8 mouse cellular contexts compared by ENCODE assay signal in genomic region chr1:92933611-92934010, GRCm38 (mm10). TPM values are rescaled to one million over a fixed set of nuclear protein-coding genes. Genes with fewer than 3 reads are reported as not detected.
DNase-seq lines count a peak whose midpoint lies in the region; ATAC-seq and TF ChIP-seq lines count a peak whose summit lies in the region.

No protein-coding gene starts in this region.

- H3K79me2 ChIP-seq in liver, adult 2 months (ENCODE audit: control insufficient read depth, insufficient read depth, low read length), result peaks cover 4% of the 10 kb centered on the region; the same call in 1 of the 2 replicates

- peak overlapping the region; percentile 54 for H3K4me3 ChIP-seq in liver, adult 2 months (ENCODE audit: insufficient read depth, low read depth, low read length)
- peak overlapping the region; percentile 65 for H3K4me3 ChIP-seq in embryonic facial prominence, embryonic 12.5 days
- H3K4me3 ChIP-seq in limb, embryonic 10.5 days, result peak overlapping the region; percentile 87
- H3K4me3 ChIP-seq in neural tube, embryonic 15.5 days (replicated peaks), result peak overlapping the region; percentile 67

- peaks cover 12% of the 10 kb centered on the region for H3K4me1 ChIP-seq in liver, adult 2 months (ENCODE audit: control insufficient read depth, insufficient read depth, low read length)
- H3K4me1 ChIP-seq in embryonic facial prominence, embryonic 12.5 days, result peaks cover 12% of the 10 kb centered on the region
- peaks cover 22% of the 10 kb centered on the region for H3K4me1 ChIP-seq in limb, embryonic 10.5 days
- H3K4me1 ChIP-seq in neural tube, embryonic 15.5 days, result peaks cover 33% of the 10 kb centered on the region

- H3K9ac ChIP-seq in liver, adult 2 months (ENCODE audit: low read depth, low read length), result peak overlapping the region; percentile 51
- peak overlapping the region; percentile 74 for H3K9ac ChIP-seq in embryonic facial prominence, embryonic 12.5 days
- H3K9ac ChIP-seq in neural tube, embryonic 15.5 days (replicated peaks), result peak overlapping the region; percentile 65

- H3K27me3 ChIP-seq in liver, adult 2 months (ENCODE audit: control insufficient read depth, insufficient read depth, low read length), result no peaks in the 10 kb centered on the region
- H3K27me3 ChIP-seq in embryonic facial prominence, embryonic 12.5 days, result no peaks in the 10 kb centered on the region
- peaks cover 7% of the 10 kb centered on the region; the same call in 1 of the 2 replicates for H3K27me3 ChIP-seq in limb, embryonic 10.5 days (ENCODE audit: low read depth, poor library complexity, severe bottlenecking)
- H3K27me3 ChIP-seq in neural tube, embryonic 15.5 days (replicated peaks), result peaks cover 6% of the 10 kb centered on the region; the same call in 1 of the 2 replicates

- ATAC-seq in embryonic facial prominence, embryonic 12.5 days (ENCODE audit: insufficient number of reproducible peaks, insufficient read depth, low FRiP score, low TSS enrichment), result no peak
- ATAC-seq in neural tube, embryonic 15.5 days (ENCODE audit: low FRiP score), result no peak

- 80% methylated on average over 4 of the region's 4 CpGs for WGBS in liver, adult 2 months
- WGBS in embryonic facial prominence, embryonic 12.5 days, result 85% methylated on average over 4 of the region's 4 CpGs
- 79% methylated on average over 4 of the region's 4 CpGs for WGBS in limb, embryonic 10.5 days
- 78% methylated on average over 4 of the region's 4 CpGs for WGBS in neural tube, embryonic 15.5 days

- no peak for TF ChIP-seq CTCF in liver, adult 2 months (IDR thresholded peaks at IDR 0.05; ENCODE audit: low read depth, low read length)

- no peak for DNase-seq in liver, adult 2 months (ENCODE audit: extremely low read depth, low read depth, low spot score)
- no peak for DNase-seq in liver
- no peak for DNase-seq in limb, embryonic 10.5 days (ENCODE audit: low spot score)
- DNase-seq in cerebellum, postnatal 14 days, result no peak
- no peak for DNase-seq in layer of hippocampus, adult 9-10 months (ENCODE audit: low spot score)
- no peak for DNase-seq in gastrocnemius, adult 8-10 months (ENCODE audit: low spot score in 2 of 2)

- peak overlapping the region; percentile 76 for H3K27ac ChIP-seq in liver, adult 2 months (replicated peaks; ENCODE audit: insufficient read depth, low read depth, low read length)
- peak overlapping the region; percentile 94 for H3K27ac ChIP-seq in embryonic facial prominence, embryonic 12.5 days
- peak overlapping the region; percentile 93 for H3K27ac ChIP-seq in limb, embryonic 10.5 days
- peak overlapping the region; percentile 99 for H3K27ac ChIP-seq in neural tube, embryonic 15.5 days (replicated peaks)

- peaks cover 5% of the 10 kb centered on the region for H3K9me3 ChIP-seq in embryonic facial prominence, embryonic 12.5 days
- H3K9me3 ChIP-seq in limb, embryonic 10.5 days (replicated peaks), result 0 out of 2 replicates have a peak, but pooled peaks cover 2% of the 10 kb centered on the region
- no peaks in the 10 kb centered on the region for H3K9me3 ChIP-seq in neural tube, embryonic 15.5 days (replicated peaks)

- H3K4me2 ChIP-seq in embryonic facial prominence, embryonic 12.5 days (replicated peaks), result peak overlapping the region; percentile 68
- H3K4me2 ChIP-seq in neural tube, embryonic 15.5 days, result peak overlapping the region; percentile 90

- no peaks in the 10 kb centered on the region for H3K36me3 ChIP-seq in liver, adult 2 months (ENCODE audit: control insufficient read depth, insufficient read depth, low read length)
- peaks cover 12% of the 10 kb centered on the region for H3K36me3 ChIP-seq in embryonic facial prominence, embryonic 12.5 days
- peaks cover 16% of the 10 kb centered on the region for H3K36me3 ChIP-seq in limb, embryonic 10.5 days
- peaks cover 11% of the 10 kb centered on the region for H3K36me3 ChIP-seq in neural tube, embryonic 15.5 days

- TF ChIP-seq POLR2A in liver, adult 2 months (IDR thresholded peaks at IDR 0.05; ENCODE audit: extremely low read depth, insufficient read depth, low read length), result no peak

RNA-seq across cellular contexts. Expression of gene Capn10, which starts 0.6 kb away (rescaled TPM):
- total RNA-seq in liver, adult 2 months (2014; rRNA removed), result 21.9 and 28.0 TPM in 2 replicates
- 33.7 and 40.5 TPM in 2 replicates for polyA plus RNA-seq in liver, adult 2 months (2012; rRNA removed)
- polyA plus RNA-seq in embryonic facial prominence, embryonic 12.5 days (2016; fragmentation: Nextera tagmentation; extraction: Ambion mirVana), result 42.7 and 44.7 TPM in 2 replicates
- polyA plus RNA-seq in limb, embryonic 10.5 days (2016; fragmentation: Nextera tagmentation; extraction: Ambion mirVana), result 38.4 and 42.1 TPM in 2 replicates
- 55.4 and 60.8 TPM in 2 replicates for polyA plus RNA-seq in neural tube, embryonic 15.5 days (2015; fragmentation: Nextera tagmentation; extraction: Ambion mirVana)
- total RNA-seq in gastrocnemius, adult 8-10 months (2022), result 1 to 10 TPM; 4.4 to 6.1 (median 5.0) TPM

RNA-seq across cellular contexts. Expression of gene Gpr35, which starts 17.1 kb away (rescaled TPM):
- 0.18 and 0.47 TPM in 2 replicates for total RNA-seq in liver, adult 2 months (2014; rRNA removed)
- polyA plus RNA-seq in liver, adult 2 months (2012; rRNA removed), result 0.20 and 0.53 TPM in 2 replicates
- 0.36 and 0.57 TPM in 2 replicates for polyA plus RNA-seq in embryonic facial prominence, embryonic 12.5 days (2016; fragmentation: Nextera tagmentation; extraction: Ambion mirVana)
- 0.13 and 0.35 TPM in 2 replicates for polyA plus RNA-seq in limb, embryonic 10.5 days (2016; fragmentation: Nextera tagmentation; extraction: Ambion mirVana)
- 0.64 and 1.0 TPM in 2 replicates for polyA plus RNA-seq in neural tube, embryonic 15.5 days (2015; fragmentation: Nextera tagmentation; extraction: Ambion mirVana)
- under 1 TPM in 2 of 4 experiments, not detected in 2; 0.13 to 0.29 TPM for total RNA-seq in gastrocnemius, adult 8-10 months (2022)

RNA-seq across cellular contexts. Expression of gene Rnpepl1, which starts 23.0 kb away (rescaled TPM):
- total RNA-seq in liver, adult 2 months (2014; rRNA removed), result 21.6 and 35.6 TPM in 2 replicates
- 107 and 127 TPM in 2 replicates for polyA plus RNA-seq in liver, adult 2 months (2012; rRNA removed)
- 38.4 and 39.4 TPM in 2 replicates for polyA plus RNA-seq in embryonic facial prominence, embryonic 12.5 days (2016; fragmentation: Nextera tagmentation; extraction: Ambion mirVana)
- polyA plus RNA-seq in limb, embryonic 10.5 days (2016; fragmentation: Nextera tagmentation; extraction: Ambion mirVana), result 29.6 and 31.8 TPM in 2 replicates
- 29.8 and 33.4 TPM in 2 replicates for polyA plus RNA-seq in neural tube, embryonic 15.5 days (2015; fragmentation: Nextera tagmentation; extraction: Ambion mirVana)
- total RNA-seq in gastrocnemius, adult 8-10 months (2022), result 10 to 100 TPM; 62.6 to 75.8 (median 72.8) TPM

RNA-seq across cellular contexts. Expression of gene Dusp28, which starts 26.8 kb away (rescaled TPM):
- 11.9 and 13.9 TPM in 2 replicates for total RNA-seq in liver, adult 2 months (2014; rRNA removed)
- polyA plus RNA-seq in liver, adult 2 months (2012; rRNA removed), result 20.6 and 33.0 TPM in 2 replicates
- 10.8 and 10.9 TPM in 2 replicates for polyA plus RNA-seq in embryonic facial prominence, embryonic 12.5 days (2016; fragmentation: Nextera tagmentation; extraction: Ambion mirVana)
- 8.8 TPM in 2 replicates for polyA plus RNA-seq in limb, embryonic 10.5 days (2016; fragmentation: Nextera tagmentation; extraction: Ambion mirVana)
- 17.2 and 17.9 TPM in 2 replicates for polyA plus RNA-seq in neural tube, embryonic 15.5 days (2015; fragmentation: Nextera tagmentation; extraction: Ambion mirVana)
- 10 to 100 TPM; 26.2 to 30.7 (median 27.3) TPM for total RNA-seq in gastrocnemius, adult 8-10 months (2022)

RNA-seq across cellular contexts. Expression of gene Ankmy1, which starts 30.9 kb away (rescaled TPM):
- total RNA-seq in liver, adult 2 months (2014; rRNA removed), result 0.07 and 0.09 TPM in 2 replicates
- polyA plus RNA-seq in liver, adult 2 months (2012; rRNA removed), result not detected in 2 replicates
- polyA plus RNA-seq in embryonic facial prominence, embryonic 12.5 days (2016; fragmentation: Nextera tagmentation; extraction: Ambion mirVana), result 0.55 TPM in 2 replicates
- 0.29 and 0.36 TPM in 2 replicates for polyA plus RNA-seq in limb, embryonic 10.5 days (2016; fragmentation: Nextera tagmentation; extraction: Ambion mirVana)
- polyA plus RNA-seq in neural tube, embryonic 15.5 days (2015; fragmentation: Nextera tagmentation; extraction: Ambion mirVana), result 0.69 and 1.3 TPM in 2 replicates
- under 1 TPM in 1 of 4 experiments, not detected in 3; 0.17 TPM for total RNA-seq in gastrocnemius, adult 8-10 months (2022)
